ENCODE assay signal across 29 mouse cellular contexts in the genomic region with DNA sequence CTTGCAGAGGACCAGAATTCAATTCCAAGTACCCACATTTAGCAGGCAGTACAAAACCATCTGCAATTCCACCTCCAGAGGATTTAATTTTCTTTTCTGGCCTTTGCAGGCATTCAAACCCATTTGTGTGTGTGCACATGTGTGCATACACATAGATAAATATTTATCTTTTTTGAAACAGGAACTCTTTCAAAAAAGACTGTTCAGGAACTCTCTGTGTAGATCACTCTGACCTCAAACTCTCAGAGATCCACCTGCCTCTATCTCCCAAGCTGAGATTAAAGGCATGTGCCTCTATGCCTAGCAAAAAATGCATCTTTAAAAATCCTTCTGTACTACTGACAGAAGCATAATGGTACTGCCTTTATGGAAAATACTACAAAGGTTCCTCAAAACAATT.
DNase-seq lines count a peak whose midpoint lies in the region; ATAC-seq and TF ChIP-seq lines count a peak whose summit lies in the region.
"Had no signal": no experiment of that assay in that cellular context is flagged by ENCODE, and none has a peak within 500 bp of the region (broad histone marks: within the 10 kb centered on the region; RNA-seq: fewer than 3 reads in every experiment).

No protein-coding gene starts in this region.

- H3K27ac ChIP-seq in heart, embryonic 13.5 days (replicated peaks): peak overlapping the region; percentile 40; the same call in 1 of the 2 replicates
- peak overlapping the region; percentile 20; the same call in 1 of the 2 replicates for H3K27ac ChIP-seq in left cerebral cortex, adult 2 months
- peak overlapping the region; percentile 68; the same call in 1 of the 2 replicates for H3K27ac ChIP-seq in embryonic fibroblast, embryonic 13.5 days (ENCODE audit: insufficient read depth, low read length)
- H3K27ac ChIP-seq: heart, embryonic 10.5 days; hindbrain, embryonic 13.5 days; limb, embryonic 13.5 days; liver, embryonic 14.5 days; neural tube, embryonic 13.5 days had no signal

- no peaks in the 10 kb centered on the region for H3K36me3 ChIP-seq in heart, embryonic 13.5 days
- H3K36me3 ChIP-seq: heart, embryonic 10.5 days; hindbrain, embryonic 13.5 days; limb, embryonic 13.5 days; neural tube, embryonic 13.5 days had no signal

- no peak for TF ChIP-seq CTCF in left cerebral cortex, adult 2 months (IDR thresholded peaks at IDR 0.05)
- no peak for TF ChIP-seq CTCF in embryonic fibroblast, embryonic 13.5 days (IDR thresholded peaks at IDR 0.05; ENCODE audit: borderline replicate concordance, insufficient read depth, low read length)

- intact Hi-C loops in left cerebral cortex, adult 2 months (cut with DNase I): loop anchor here (5.0 to 10.0 kb wide), 2 partner anchors 52 to 165 kb away; no protein-coding TSS in a partner anchor

- no peak overlapping the region for H3K4me2 ChIP-seq in heart, embryonic 13.5 days
- H3K4me2 ChIP-seq: hindbrain, embryonic 13.5 days; limb, embryonic 13.5 days; lung, embryonic 14.5 days; midbrain, embryonic 11.5 days; neural tube, embryonic 13.5 days had no signal

- ATAC-seq in heart, embryonic 13.5 days (ENCODE audit: extremely low read depth, insufficient number of reproducible peaks, low FRiP score, low TSS enrichment): no peak
- ATAC-seq: activated CD4-positive, CD25-positive, alpha-beta regulatory T cell, adult 4 months; forebrain, embryonic 14.5 days; intestine, embryonic 16.5 days; midbrain, embryonic 16.5 days had no signal

- no peak for DNase-seq in heart, adult 11 months
- DNase-seq in left cerebral cortex, adult 2 months (ENCODE audit: extremely low spot score in 1 of 2, low spot score in 2 of 2): no peak
- no peak for DNase-seq in left cerebral cortex, adult 11 months (ENCODE audit: low spot score)
- no peak for DNase-seq in frontal cortex, adult 2 months (ENCODE audit: extremely low spot score in 1 of 2, low spot score in 1 of 2)
- DNase-seq in layer of hippocampus, adult 18-20 months (ENCODE audit: low spot score in 2 of 2): no peak
- DNase-seq: adrenal gland, adult 2 months; adrenal gland, postnatal 36 days; cerebellum, adult 18-20 months; cerebellum, postnatal 10 days; heart, postnatal 36 days; kidney, adult 8-10 months; kidney, postnatal 14 days; lung, postnatal 14 days; right cerebral cortex, postnatal 4 days; thymus, adult 2 months; thymus, postnatal 36 days had no signal

- no peaks in the 10 kb centered on the region for H3K9me3 ChIP-seq in heart, embryonic 13.5 days
- H3K9me3 ChIP-seq: heart, embryonic 10.5 days; hindbrain, embryonic 13.5 days; limb, embryonic 13.5 days; neural tube, embryonic 13.5 days had no signal

- no peak overlapping the region for H3K9ac ChIP-seq in heart, embryonic 13.5 days
- H3K9ac ChIP-seq: hindbrain, embryonic 13.5 days; limb, embryonic 13.5 days; liver, embryonic 14.5 days; lung, embryonic 14.5 days; neural tube, embryonic 13.5 days had no signal

- H3K4me3 ChIP-seq in heart, embryonic 13.5 days: no peak overlapping the region
- H3K4me3 ChIP-seq in left cerebral cortex, adult 2 months: no peak overlapping the region
- no peak overlapping the region for H3K4me3 ChIP-seq in embryonic fibroblast, embryonic 13.5 days (ENCODE audit: insufficient read depth, low read length)
- H3K4me3 ChIP-seq: heart, embryonic 10.5 days; hindbrain, embryonic 13.5 days; limb, embryonic 13.5 days; neural tube, embryonic 13.5 days had no signal

- no peaks in the 10 kb centered on the region for H3K27me3 ChIP-seq in heart, embryonic 13.5 days (replicated peaks)
- H3K27me3 ChIP-seq: hindbrain, embryonic 13.5 days; limb, embryonic 13.5 days; neural tube, embryonic 13.5 days had no signal

- TF ChIP-seq POLR2A in embryonic fibroblast, embryonic 13.5 days (IDR thresholded peaks at IDR 0.05; ENCODE audit: low read depth, low read length): no peak

- H3K4me1 ChIP-seq in heart, embryonic 13.5 days: peaks cover 28% of the 10 kb centered on the region
- peaks cover 5% of the 10 kb centered on the region; the same call in 1 of the 2 replicates for H3K4me1 ChIP-seq in embryonic fibroblast, embryonic 13.5 days (ENCODE audit: control insufficient read depth, insufficient read depth, low read length)
- H3K4me1 ChIP-seq: heart, embryonic 10.5 days had no signal
